Mouse (Mus musculus): ENCODE measurements around the gene Plekha8. TPM values are rescaled to one million over a fixed set of nuclear protein-coding genes. Genes with fewer than 3 reads are reported as not detected.

The Plekha8 gene
- total and polyA plus RNA-seq, 2 experiments from 2014 or later, result 4.7 to 19.3 TPM

DNA sequence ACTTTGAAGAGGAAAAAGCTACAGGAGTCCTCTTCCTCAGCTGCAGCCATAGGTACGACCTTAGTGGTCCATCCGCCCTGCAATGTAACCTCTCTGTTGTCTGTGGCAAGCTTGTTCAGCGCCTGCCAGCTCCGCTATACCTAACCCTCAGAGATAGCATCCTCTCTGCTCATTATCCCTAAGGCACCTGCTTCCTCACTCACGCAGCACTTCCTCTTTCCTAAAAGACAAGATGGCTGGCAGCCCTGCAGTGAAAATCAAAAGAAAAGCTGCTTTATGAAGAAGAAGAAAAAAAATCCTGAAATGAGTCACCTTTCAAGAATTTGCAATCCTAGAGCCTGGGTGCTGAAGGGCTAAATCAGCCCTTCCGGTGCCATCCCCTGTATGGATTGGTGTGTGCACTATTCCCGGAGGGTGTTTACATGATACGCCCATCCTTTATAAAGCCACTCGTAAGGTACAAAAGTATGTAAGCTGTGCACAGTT lies 30.4 kb upstream of the Plekha8 start:
- Histone ChIP-seq H3K27ac (ENCODE audit: low read depth, low read length) (peak overlapping the region; percentile 96), H3K9me3 (ENCODE audit: low read length) (no peaks in the 10 kb centered on the region), H3K4me2 (ENCODE audit: low read depth) (peak overlapping the region; percentile 75), H3K27me3 (ENCODE audit: insufficient read depth, low read length) (no peaks in the 10 kb centered on the region), H3K9ac (peak overlapping the region; percentile 95), H3K4me1 (ENCODE audit: insufficient read depth) (peaks cover 23% of the 10 kb centered on the region), H3K36me3 (ENCODE audit: insufficient read depth) (no peaks in the 10 kb centered on the region), H3K4me3 (ENCODE audit: low read depth, low read length) (peak overlapping the region; percentile 70)
- ATAC-seq (no peak), DNase-seq (no peak)
- 19% methylated on average over 9 of the region's 9 CpGs for WGBS
- TF ChIP-seq CTCF (IDR thresholded peaks at IDR 0.05; ENCODE audit: low read depth), result no peak

DNA sequence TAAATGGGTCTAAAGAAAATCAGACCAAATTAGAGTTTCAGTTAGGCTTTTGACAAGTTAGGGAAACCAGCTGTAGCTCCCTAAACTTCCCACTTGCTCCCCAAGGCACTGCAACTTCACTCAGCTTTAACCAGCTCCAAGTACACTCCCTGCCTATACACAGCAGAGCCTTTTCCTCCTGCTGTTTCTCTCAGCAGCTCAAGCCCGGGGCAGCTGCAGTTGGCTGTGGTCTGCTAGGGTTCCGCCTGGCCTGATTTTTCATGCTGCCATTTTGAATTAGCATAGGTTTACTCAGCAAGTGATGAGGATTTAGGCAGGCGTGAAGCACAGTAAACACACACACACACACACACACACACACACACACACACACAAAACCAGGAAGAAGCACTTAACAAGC lies 29.9 kb upstream of the Plekha8 start:
- 10% methylated on average over 3 of the region's 3 CpGs for WGBS
- Histone ChIP-seq H3K27ac (ENCODE audit: low read depth, low read length) (peak overlapping the region; percentile 96), H3K4me2 (ENCODE audit: low read depth) (peak overlapping the region; percentile 75), H3K4me3 (ENCODE audit: low read depth, low read length) (peak overlapping the region; percentile 70), H3K9me3 (ENCODE audit: low read length) (no peaks in the 10 kb centered on the region), H3K4me1 (ENCODE audit: insufficient read depth) (peaks cover 27% of the 10 kb centered on the region), H3K27me3 (ENCODE audit: insufficient read depth, low read length) (no peaks in the 10 kb centered on the region), H3K36me3 (ENCODE audit: insufficient read depth) (no peaks in the 10 kb centered on the region), H3K9ac (peak overlapping the region; percentile 95)
- peak; percentile 64 for DNase-seq
- TF ChIP-seq CTCF (IDR thresholded peaks at IDR 0.05; ENCODE audit: low read depth), result no peak
- peak; percentile 25 for ATAC-seq

DNA sequence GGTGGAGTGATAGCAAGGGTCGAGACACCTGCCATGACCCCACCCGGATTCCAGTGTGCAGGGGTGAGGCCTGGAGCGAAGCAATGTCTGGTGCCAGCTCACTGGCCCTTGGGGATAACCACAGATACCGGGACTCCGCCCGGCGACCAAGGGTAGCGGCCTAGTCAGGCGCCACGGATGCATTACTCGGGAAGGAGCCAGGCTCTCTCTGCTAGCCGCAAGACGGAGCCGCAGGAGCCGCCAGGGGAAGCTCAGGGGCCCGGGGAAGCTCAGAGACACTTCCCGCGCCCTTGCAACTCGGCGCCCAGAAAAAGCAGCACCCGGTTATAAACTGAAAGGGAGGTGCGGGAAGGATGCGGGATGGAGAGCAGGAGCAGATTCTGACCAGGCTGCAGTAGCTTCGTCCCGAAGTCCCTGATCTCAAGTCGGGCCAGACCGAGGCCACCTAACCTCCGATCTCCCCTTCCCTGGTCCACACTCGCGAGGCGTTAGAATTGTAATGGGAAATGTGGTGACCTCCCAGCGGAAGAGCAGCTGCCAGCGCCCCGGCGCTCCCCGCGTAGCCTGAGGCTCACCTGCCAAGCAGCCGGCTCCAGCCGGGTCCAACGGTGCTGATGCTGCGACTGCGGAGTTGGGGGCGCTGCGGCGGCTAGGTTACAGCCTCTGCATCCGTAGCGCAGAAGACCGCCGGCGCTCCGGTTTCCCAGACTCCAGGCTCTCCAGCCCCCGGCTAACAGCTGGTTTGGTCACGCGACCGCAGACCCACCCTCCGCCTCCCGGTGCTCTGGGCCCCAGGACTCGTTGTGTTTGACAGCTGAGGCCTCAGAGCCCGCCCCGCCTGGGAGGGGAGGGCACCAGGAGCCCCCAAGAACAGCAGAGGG lies 29.0 kb upstream of the Plekha8 start, which contains the start of gene Scrn1:
Gene Scrn1 (minus strand): TSS at position 825 of the 881 bp plus-strand sequence.
- no peaks in the 10 kb centered on the region for H3K9me3 ChIP-seq (ENCODE audit: low read length)
- whole genome bisulfite sequencing, result 2% methylated on average over 60 of the region's 60 CpGs
- no peaks in the 10 kb centered on the region for H3K27me3 ChIP-seq (ENCODE audit: insufficient read depth, low read length)
- H3K4me2 ChIP-seq (ENCODE audit: low read depth), result peak within 1 kb of the TSS; percentile 75
- H3K4me3 ChIP-seq (ENCODE audit: low read depth, low read length), result peak within 1 kb of the TSS; percentile 70
- H3K9ac ChIP-seq, result peak within 1 kb of the TSS; percentile 95
- peaks cover 27% of the 10 kb centered on the region for H3K4me1 ChIP-seq (ENCODE audit: insufficient read depth)
- TF ChIP-seq CTCF (IDR thresholded peaks at IDR 0.05; ENCODE audit: low read depth), result peak; percentile 24; the same call in 1 of the 2 replicates
- no peaks in the 10 kb centered on the region for H3K36me3 ChIP-seq (ENCODE audit: insufficient read depth)
- peak within 1 kb of the TSS; percentile 96 for H3K27ac ChIP-seq (ENCODE audit: low read depth, low read length)
- DNase-seq (peak; percentile 89), ATAC-seq (peak; percentile 92)

DNA sequence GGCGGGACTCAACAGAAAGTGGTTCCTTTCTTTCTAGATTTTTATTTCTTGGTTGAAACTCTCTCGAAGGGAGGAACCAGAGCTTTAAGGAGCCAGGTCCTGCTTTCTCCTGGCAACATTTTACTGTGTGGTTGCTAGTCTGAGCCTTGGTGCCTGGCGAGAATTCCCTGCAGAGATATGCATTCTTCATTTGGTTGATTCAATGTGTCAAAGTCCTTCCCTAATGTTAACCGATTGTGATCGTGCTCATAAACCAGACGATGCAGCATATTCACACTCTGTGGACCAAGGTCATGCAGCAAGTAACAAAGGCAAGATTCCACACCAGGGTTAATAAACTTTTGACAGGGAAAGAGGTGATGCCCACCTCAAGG lies 28.4 kb upstream of the Plekha8 start:
- Histone ChIP-seq H3K4me1 (ENCODE audit: insufficient read depth) (peaks cover 27% of the 10 kb centered on the region), H3K4me3 (ENCODE audit: low read depth, low read length) (peak overlapping the region; percentile 70), H3K27me3 (ENCODE audit: insufficient read depth, low read length) (no peaks in the 10 kb centered on the region), H3K9ac (peak overlapping the region; percentile 95), H3K36me3 (ENCODE audit: insufficient read depth) (no peaks in the 10 kb centered on the region), H3K4me2 (ENCODE audit: low read depth) (peak overlapping the region; percentile 75), H3K27ac (ENCODE audit: low read depth, low read length) (peak overlapping the region; percentile 96), H3K9me3 (ENCODE audit: low read length) (no peaks in the 10 kb centered on the region)
- WGBS, result 2% methylated on average over 6 of the region's 6 CpGs
- ATAC-seq (no peak), DNase-seq (no peak)
- TF ChIP-seq CTCF (IDR thresholded peaks at IDR 0.05; ENCODE audit: low read depth), result no peak

DNA sequence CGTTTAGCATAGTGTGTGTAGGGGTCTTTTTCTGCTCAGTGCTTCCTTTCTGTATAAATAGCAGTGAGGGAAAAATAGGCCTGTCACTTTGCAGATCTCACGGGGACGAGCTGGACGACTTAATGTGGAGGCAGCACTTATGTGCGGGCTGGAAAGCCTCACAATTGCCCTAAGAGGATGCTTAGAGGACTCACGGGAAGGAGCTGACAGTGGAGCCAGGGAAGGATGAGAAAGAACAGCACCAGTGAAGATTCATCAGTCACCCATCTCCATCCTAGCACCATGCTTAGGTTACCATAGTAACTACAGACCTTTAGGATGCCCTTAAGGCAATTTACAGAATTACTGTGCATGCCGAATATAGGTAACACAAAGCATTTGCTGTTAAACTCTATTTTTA lies 25.1 kb upstream of the Plekha8 start:
- no peak overlapping the region for H3K4me3 ChIP-seq (ENCODE audit: low read depth, low read length)
- H3K27me3 ChIP-seq (ENCODE audit: insufficient read depth, low read length), result no peaks in the 10 kb centered on the region
- no peak for TF ChIP-seq CTCF (IDR thresholded peaks at IDR 0.05; ENCODE audit: low read depth)
- DNase-seq (no peak), ATAC-seq (no peak)
- no peaks in the 10 kb centered on the region for H3K9me3 ChIP-seq (ENCODE audit: low read length)
- H3K9ac ChIP-seq, result 0 out of 2 replicates have a peak overlapping the region, but pooled peaks have one; percentile 6
- H3K4me1 ChIP-seq (ENCODE audit: insufficient read depth), result peaks cover 21% of the 10 kb centered on the region
- H3K27ac ChIP-seq (ENCODE audit: low read depth, low read length), result peak overlapping the region; percentile 46
- WGBS, result 11% methylated on average over 7 of the region's 7 CpGs
- H3K4me2 ChIP-seq (ENCODE audit: low read depth), result peak overlapping the region; percentile 26; the same call in 1 of the 2 replicates
- no peaks in the 10 kb centered on the region for H3K36me3 ChIP-seq (ENCODE audit: insufficient read depth)

DNA sequence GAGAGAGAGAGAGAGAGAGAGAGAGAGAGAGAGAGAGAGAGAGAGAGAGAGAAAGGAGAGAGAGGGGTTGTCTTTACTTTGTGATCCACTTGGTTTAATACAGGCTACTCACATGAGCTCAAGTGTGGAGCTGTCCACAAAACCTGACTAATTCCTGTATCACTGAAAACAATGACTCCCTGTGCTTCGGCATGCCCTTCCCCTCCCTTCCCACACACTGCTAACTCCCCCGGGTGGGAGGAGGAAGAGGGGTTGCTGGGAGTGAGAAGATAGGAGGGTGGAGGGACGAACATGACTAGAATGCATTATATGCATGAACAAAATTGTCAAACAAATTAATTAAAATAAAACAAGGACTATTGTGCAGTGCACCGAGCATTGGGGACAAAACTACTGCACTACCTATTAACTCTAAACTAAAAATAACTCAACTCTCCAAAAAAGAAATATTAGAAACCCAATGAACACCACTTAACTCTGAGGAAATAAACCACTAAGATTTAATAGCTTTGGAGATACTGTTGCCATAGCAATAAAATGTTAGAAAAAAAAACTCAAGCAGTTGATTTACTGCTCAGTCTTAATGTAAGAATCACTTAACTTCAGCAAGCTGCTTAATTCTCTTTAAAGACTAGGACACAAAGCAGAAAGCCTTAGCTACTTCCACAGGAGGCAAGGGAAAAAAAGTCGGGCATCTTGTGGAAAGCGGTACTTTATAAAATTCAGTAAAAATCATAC lies 21.5 kb upstream of the Plekha8 start:
- no peak overlapping the region for H3K9ac ChIP-seq
- peak; percentile 81 for ATAC-seq
- peak overlapping the region; percentile 54; the same call in 1 of the 2 replicates for H3K27ac ChIP-seq (ENCODE audit: low read depth, low read length)
- H3K4me3 ChIP-seq (ENCODE audit: low read depth, low read length), result no peak overlapping the region
- 9% methylated on average over 6 of the region's 6 CpGs for whole genome bisulfite sequencing
- no peak for TF ChIP-seq CTCF (IDR thresholded peaks at IDR 0.05; ENCODE audit: low read depth)
- no peaks in the 10 kb centered on the region for H3K27me3 ChIP-seq (ENCODE audit: insufficient read depth, low read length)
- H3K4me2 ChIP-seq (ENCODE audit: low read depth), result peak overlapping the region; percentile 24; the same call in 1 of the 2 replicates
- peaks cover 19% of the 10 kb centered on the region for H3K4me1 ChIP-seq (ENCODE audit: insufficient read depth)
- H3K9me3 ChIP-seq (ENCODE audit: low read length), result no peaks in the 10 kb centered on the region
- H3K36me3 ChIP-seq (ENCODE audit: insufficient read depth), result no peaks in the 10 kb centered on the region
- no peak for DNase-seq

All from forebrain, postnatal 0 days (tissue).